Mouse (Mus musculus) olfactory bulb, adult 2 months (tissue): ENCODE results near the gene Ublcp1.

ENCODE experiments used
- CTCF ChIP-seq: fragments of 200-500 bp; IDR thresholded peaks from 2 replicates; pipeline ENCODE4 v1.5.1; 2012; ENCODE audit warnings: low read depth, mild to moderate bottlenecking, low read length, moderate library complexity; ENCODE audit not compliant: insufficient read depth
- POLR2A ChIP-seq: fragments of 200-500 bp; IDR thresholded peaks from 2 replicates; pipeline ENCODE4 v1.6.1; 2012; ENCODE audit warnings: mild to moderate bottlenecking, low read depth, low read length, moderate library complexity; ENCODE audit not compliant: insufficient read depth

DNA sequence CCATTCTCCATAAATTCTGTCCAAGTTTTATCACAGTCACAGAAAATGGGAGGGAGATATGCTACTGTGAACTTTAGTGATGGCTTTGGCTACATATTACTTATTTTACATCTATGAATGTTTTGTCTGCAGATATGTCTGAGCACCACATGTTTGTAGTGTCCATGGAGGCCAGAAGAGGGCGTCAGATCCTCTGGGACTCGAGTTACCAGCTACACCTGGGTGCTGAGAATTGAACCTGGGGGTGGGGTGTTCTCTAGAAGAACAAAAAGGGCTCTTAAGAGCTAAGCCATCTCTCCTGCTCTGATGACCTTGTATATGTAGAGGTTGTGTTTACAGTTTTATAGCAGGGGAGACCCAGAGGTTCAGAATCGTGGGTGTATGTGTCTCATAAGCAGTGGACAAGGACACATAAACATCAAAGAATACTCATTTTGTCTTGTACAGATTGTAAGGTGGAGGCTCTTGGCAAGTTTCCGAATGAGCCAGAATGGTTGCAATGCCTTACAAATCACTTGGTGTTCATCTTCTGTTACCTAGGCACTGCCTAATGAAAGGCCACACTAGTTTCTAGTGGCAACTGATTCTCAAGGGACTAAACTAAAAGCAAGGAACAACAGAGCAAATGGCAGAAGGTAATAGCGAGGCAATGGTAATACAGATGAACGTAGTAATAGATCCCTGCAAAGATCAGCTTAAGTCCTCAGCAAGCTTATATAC, 47.4 kb upstream of the Ublcp1 start:
- TF ChIP-seq CTCF, result no peak
- no peak for TF ChIP-seq POLR2A
